Mouse (Mus musculus) left cerebral cortex, postnatal 10 days (tissue): Measurements from ENCODE around the gene Slc41a2. TPM values are rescaled to one million over a fixed set of nuclear protein-coding genes. Genes with fewer than 3 reads are reported as not detected.

Experiments
- DNase-seq, 2 experiments: peaks; one replicate each; pipeline ENCODE4 v3.0.0; 2021 to 2022; ENCODE audit warnings: low spot score in 2 of 2, mixed read lengths in 1 of 2; ENCODE audit errors: extremely low spot score in 1 of 2
- intact Hi-C: fragments of 180-260 bp; cut with DNase I; formaldehyde crosslinking; loops from one replicate; pipeline ENCODE4 v1.15.1; 2025
- total RNA-seq, 2 experiments: library from RNA; stranded (reverse); gene quantifications; 2 replicates each; pipeline ENCODE4 v1.2.3; 2021

Gene Slc41a2
- total RNA-seq, 2 experiments from 2014 or later = 35.6 to 37.7 TPM

DNA sequence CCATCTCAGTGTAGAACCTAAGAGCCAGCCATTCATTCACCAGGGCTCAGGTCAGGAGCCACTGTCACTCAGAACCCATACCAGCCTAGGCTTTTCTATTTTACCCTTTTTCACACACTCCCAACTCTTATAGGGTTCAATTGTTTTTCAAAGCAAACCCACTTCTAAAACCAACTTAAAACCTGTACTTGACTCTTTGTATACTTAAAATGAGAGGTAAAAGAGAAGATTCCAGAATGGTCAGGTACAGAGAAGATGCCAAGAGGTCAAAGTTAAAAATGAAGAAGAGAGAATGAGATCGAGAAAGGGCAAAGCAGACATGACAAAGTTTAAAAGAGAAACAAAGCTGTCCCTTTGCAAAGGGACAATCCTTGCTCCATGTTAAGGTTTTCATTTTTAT lies 11.8 kb downstream of the Slc41a2 start:
- intact Hi-C loops = no loop called here
- DNase-seq = no peak

DNA sequence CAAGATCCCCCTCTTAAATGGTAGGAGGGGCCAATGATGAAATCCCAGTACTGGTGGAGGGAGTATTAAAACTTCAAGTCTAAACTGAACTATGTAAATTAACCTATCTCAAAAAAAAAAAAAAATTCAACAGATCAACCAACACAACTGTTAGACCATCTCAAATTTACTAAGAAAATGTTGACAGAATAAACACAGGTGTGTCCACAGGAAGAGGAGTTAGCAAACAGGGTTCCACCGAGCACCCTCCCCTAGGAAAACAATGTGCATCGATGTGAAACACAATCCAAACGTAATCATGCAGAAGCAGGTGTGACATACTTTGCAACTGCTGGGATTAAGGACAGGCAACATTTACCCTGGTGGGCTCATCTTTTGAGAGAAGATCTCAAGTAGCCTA lies 12.8 kb downstream of the Slc41a2 start:
- intact Hi-C loops = no loop called here
- DNase-seq = no peak

DNA sequence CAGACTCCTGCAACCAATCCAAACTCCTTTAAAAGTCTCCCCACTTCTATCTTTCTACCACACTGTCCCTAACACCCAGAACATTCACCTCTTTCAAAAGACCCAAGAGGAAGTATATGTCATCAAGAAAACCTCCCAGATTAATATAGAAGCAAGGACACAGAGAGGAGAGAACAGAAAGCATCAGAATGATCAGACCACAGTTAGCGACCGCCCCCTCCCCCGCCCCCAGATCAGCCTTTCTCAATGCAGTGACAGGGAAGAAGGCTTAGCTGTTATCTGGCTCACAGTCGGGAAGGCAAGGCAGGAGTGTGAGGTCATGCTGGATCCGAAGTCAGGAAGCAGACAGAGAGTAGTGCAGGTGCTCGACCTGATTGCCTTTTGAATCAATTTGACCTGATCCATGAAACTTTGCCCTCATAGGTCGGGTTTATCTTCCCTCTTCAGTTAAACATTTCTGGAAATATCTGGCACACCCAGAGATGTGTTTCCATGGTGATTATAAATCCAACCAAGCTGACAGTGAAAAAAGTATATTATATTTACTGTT lies 15.1 kb downstream of the Slc41a2 start:
- no peak for DNase-seq
- intact Hi-C loops = no loop called here

DNA sequence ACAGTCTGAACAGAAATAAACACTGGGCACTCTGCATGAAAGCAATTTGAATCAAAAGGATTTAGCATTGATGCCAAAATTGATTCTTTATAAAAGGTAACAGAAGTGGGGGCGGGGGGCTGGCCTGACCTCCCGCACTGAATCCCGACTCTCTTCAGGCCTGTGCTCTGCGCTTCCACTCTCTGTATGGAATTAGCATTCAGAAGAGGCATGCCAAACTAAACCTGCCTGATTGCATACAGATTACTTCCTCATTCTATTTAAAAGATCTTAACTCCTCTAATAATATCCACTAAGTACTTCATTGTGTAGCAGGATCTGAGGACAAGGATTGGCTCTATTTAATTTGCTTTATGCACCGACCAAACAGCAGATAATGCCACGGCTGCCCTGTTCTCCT lies 16.2 kb downstream of the Slc41a2 start:
- intact Hi-C loops = no loop called here
- DNase-seq = no peak

DNA sequence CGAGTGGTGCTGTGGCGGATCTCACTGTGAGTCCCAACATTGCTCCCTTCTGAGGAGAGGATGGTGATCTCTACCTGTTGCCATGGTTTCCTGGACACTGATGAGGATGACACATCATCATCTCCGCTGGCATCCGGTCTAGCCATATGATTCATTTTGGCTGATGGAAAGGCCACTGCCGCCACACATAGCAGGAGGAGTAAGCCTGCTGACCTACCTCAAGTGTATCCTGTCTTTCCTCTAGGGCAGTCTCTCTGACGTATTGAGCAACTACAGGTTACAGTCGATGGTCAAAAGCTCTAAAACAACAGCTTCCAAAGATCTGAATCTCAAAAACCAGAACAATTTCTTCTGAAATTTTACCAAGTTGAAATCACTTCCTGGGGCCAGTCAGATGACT lies 16.8 kb downstream of the Slc41a2 start:
- DNase-seq = no peak
- intact Hi-C loops = no loop called here

DNA sequence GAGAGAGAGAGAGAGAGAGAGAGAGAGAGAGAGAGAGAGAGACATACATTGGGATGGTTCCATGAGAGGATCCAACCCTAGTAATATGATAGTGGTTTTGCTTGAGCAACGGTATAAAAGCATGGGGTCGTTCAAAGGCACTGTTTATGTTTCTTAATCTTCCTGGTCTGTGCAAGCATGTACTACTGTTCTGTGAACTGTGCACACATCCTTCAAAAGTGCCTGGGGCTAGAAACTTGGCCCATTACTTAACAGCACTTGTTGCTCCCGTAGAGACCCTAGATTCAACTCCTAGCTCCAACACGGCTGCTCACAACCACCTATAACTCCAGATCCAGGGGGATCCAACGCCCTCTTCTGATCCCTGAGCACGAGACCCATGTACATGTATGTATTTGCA lies 17.3 kb downstream of the Slc41a2 start:
- DNase-seq = no peak
- intact Hi-C loops = no loop called here

DNA sequence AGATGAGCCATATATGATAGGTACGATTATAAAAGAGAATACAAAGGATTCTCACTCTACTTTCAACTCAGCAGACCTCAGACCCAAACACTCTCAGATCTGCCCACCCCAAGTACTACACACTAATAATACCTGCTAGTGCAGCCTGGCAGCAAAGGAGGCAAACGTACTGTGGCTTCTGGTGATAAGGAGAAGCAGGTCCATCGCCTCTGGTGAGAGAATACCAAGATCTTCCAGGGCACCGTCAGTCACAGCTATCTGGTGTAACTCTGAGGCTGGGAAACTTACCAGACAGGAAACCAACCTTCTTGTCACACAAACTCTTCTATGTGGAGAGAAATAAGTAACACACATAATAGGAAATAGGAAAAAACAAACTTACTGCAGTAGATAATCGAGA lies 24.6 kb downstream of the Slc41a2 start:
- intact Hi-C loops = no loop called here
- DNase-seq = no peak

DNA sequence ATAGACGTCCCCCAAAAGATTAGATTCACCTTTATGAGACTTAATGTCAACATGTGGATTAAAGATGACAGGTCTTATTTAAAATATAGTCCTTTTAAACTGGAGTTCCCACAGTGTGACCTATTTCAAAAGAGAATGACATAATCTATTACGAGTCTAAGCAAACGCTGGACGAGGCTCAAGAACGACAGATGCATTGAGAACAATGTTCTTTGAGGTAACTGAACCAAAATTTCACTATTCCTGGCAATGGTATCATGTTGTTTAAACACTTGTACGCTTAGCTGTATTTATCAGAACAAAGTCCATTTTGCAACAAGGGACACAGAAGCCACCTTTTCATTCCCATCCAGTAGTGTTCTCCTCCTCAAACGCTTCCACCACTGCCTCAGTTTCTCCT lies 27.3 kb downstream of the Slc41a2 start:
- intact Hi-C loops = no loop called here
- no peak for DNase-seq

DNA sequence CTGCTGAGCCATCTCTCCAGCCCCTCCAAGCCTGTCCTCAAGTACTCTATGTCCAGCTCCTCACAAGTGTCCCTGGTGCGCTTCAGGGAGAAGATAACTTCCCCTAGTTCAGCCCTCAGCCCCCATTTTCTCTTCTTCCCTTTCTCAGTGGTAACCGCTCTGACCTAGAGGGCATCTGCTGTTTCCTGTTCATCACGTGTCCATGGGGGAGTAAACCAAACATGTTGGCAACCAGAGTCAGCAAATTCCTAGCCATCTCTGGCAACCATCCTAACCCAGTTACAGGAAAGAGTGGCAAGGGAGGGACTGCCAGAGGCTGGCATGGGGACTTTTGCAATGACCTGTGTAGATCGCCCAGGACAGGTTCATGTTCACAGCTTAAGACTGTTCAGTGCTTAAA lies 36.0 kb downstream of the Slc41a2 start:
- no peak for DNase-seq
- intact Hi-C loops = no loop called here

DNA sequence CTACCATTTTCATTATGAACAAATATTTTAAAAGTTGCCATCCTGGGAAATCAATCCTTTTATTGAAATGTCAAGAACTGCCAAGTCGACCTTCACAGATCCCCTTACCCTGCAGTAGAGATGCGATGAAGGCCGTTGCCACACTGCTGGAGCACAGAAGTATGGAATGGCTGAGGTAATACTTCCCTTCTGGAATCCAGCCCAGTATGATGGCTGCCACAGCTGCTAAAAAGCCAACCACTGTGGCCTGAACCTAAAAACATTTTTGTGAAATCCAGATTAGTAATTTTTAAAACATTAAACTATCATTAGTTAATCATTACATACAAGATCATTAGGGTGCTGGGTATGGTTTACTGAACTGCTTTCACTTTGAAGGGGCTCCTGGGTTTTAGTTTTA lies 36.6 kb downstream of the Slc41a2 start:
- DNase-seq = no peak
- intact Hi-C loops = no loop called here

DNA sequence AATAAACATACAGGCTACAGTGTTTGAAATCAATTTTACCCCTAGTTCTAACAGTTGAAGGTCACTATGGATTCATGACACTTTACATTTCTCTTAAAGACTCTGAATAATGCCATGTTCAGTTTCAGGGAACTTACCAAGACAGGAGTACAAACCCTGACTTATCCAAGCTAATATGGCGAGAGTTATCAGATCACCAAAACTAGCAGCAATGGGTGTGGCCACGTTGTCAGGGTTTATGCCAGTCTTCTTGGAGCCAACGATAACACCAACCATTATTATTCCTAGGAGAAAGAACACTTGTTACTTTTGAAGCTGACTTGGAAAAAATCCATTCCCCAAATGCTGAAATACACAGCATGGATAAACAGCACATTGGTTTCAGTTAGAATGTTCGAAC lies 40.7 kb downstream of the Slc41a2 start:
- intact Hi-C loops = loop anchor here (10.0 kb wide), 2 partner anchors 382 to 482 kb away; no protein-coding TSS in a partner anchor
- no peak for DNase-seq

DNA sequence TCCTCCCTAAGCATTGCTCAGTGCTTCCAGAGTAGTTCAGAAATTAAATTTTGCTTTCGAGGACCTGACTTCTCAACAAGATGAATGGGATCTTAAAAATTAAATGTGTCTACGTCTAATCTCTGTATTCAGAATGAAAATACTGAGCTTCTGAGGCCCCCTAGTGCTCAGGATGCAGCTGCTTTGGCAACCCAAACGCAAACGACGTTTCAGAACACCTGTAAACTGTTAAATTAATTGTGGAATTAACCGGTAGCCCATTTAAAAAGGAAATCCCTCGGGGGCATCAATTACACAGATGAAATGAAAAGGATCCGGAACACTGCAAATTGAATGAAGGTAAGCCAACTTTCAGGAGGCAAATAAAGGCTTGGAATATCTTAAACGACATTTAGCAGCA lies 42.9 kb downstream of the Slc41a2 start:
- DNase-seq = no peak
- intact Hi-C loops = loop anchor here (10.0 kb wide), 2 partner anchors 380 to 480 kb away; no protein-coding TSS in a partner anchor

DNA sequence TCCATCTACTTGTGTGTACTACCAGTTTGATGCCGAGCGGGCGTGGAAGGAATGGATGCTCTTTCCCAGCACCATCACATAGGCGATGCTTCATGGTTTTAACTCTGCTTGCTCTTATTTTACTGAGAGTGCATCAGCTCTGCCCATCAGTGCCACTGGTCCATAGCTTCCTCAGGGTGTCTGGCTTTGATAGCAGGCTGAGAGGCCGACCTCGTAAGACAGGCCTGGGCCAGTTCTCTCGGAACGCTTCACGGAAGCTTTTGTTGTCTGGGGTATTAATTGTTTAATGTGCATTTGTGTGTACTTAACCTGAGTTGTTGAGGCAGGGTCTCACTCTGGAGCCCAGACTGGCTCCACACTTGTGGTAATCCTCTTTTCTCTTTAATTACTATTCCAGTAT lies 44.3 kb downstream of the Slc41a2 start:
- DNase-seq = no peak
- intact Hi-C loops = loop anchor here (10.0 kb wide), 2 partner anchors 379 to 479 kb away; no protein-coding TSS in a partner anchor

DNA sequence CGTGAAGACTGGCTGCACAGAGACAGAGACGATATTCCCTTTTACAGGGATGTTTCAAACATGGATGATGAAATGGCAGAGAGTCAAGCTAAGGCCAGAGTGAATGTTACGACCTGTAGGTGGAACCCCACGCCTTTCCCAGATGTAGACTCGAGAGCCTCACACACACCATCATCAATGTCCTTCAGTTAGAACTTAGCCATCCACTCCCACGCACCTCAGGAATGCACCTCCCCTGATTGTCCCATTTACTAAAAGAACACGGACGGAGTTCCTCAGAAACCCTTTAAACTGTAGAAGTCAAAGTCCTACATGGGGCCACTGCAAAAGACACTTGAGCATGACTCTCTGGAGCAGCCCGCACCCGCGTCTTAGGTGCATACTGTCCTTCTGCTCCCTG lies 46.0 kb downstream of the Slc41a2 start:
- no peak for DNase-seq
- intact Hi-C loops = loop anchor here (10.0 kb wide), 2 partner anchors 377 to 477 kb away; no protein-coding TSS in a partner anchor

DNA sequence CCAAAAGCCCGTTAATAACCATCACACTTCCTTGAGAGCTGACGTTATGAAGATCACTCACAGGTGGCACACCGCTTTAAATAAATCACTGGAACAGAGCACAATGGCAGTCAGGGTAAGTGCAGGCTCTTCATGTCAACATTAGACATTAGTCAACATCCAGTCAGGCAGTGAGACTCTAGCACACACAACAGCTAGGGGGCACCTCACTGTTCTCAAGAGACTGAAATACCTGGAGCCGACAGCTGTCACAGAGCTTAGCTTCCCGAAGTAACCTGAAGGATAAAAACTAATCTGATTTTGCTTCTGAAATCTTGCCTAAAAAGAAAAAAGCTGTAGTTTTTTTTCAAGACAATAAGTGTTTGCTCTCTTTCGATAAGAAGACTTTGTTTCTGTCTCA lies 49.9 kb downstream of the Slc41a2 start:
- intact Hi-C loops = no loop called here
- no peak for DNase-seq

DNA sequence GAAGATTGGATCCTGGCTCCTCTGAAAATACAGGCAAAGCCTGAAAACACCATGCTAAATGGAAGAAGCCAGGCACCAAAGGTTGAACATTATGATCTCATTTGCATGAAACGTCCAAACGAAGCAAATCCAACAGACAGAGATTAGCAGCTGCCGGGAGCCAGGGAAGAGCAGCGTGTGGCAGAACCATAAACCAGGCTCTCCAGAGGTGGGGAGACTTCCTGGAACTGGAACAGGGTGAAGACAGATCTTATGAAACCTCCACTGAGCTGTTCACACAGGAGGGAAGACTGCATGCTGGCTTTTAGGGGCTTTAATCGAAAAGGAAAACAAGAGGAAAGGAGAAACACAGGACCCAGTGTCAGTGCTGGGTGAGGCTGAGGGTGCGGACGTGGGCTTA lies 51.3 kb downstream of the Slc41a2 start:
- intact Hi-C loops = no loop called here
- DNase-seq = no peak

DNA sequence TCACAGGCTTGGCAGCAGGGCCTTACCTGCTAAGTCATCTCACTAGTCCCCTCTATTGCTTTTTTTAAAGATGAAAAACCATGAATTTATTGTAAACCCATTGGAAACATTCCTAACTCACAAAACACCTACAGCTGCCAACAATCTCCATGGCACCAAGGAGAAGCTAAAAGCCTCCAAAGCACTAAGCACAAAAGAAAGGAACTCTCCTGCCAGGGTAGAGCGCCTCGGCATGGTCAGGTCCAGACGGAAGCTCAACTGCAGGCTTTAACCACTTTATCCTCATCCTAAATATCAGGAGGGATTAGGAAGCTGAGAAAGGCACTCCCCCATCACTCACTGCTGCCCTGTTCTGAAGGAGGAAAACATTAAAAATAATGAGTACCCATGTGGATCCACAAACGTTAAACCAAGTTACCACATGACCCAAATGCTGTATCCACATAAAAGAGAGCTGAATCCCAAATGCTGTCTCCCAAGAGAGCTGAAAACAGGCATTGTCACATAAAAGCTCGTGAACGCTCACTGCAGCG lies 51.9 kb downstream of the Slc41a2 start:
- DNase-seq = no peak

DNA sequence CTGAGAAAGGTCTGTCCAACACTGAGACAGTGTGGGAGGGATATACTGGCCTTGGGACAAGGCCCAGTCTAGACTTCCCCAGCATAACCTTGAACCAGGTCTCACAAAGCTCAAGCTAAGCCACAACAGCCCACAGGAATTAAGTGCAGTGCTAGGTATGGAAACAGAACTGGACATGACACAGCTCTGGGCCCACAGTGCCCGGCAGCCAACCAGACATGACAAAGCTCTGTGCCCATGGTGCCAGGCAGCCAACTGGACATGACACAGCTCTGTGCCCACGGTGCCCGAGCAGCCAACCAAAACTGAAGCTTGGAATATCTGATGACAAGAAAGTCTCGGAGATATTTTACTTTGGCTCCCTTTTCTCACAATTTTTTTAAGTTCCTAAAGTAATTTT lies 52.8 kb downstream of the Slc41a2 start:
- no peak for DNase-seq
- intact Hi-C loops = no loop called here

More for the DNA sequence above, 51.9 kb downstream of the Slc41a2 start:
- intact Hi-C loops = no loop called here

DNA sequence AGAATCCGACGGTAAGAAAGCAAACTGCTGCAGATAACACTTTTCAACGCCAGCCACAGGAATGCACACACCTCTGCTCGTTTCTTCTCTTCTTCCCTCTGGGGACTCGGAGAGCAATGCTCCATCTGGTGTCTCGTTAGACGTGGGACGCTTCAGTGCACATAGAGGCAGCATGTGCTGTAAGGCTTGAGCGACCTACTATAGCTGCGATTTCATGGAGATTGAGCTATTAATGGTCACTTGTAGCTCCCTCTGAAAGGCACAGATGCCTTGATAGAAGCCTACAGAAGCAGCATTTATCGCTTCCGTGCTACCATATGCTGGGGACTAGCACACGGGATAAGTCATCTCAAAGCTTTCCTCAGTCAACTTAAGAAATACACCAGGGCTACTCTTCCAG lies 71.0 kb downstream of the Slc41a2 start:
- DNase-seq = peak in 1 of 2 experiments; percentile 28
- intact Hi-C loops = no loop called here

DNA sequence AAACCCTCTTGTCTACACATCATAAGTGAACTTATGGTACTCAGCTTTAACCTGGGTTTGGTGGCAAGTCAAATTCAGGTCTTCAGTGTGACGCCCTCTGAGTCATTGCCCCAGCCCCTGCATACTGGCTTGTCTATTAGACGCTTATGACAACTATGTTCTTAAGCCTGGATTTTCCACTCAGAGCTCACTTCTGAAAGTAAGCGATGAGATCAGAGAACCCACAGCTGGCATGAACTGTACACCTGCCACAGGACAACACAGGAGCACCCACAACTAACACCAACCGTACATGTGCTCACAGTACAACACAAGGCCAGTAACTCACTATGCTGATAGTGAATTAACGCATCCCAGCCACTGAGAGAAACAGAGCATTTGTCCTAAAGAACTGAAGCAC lies 71.4 kb downstream of the Slc41a2 start:
- intact Hi-C loops = no loop called here
- no peak for DNase-seq

DNA sequence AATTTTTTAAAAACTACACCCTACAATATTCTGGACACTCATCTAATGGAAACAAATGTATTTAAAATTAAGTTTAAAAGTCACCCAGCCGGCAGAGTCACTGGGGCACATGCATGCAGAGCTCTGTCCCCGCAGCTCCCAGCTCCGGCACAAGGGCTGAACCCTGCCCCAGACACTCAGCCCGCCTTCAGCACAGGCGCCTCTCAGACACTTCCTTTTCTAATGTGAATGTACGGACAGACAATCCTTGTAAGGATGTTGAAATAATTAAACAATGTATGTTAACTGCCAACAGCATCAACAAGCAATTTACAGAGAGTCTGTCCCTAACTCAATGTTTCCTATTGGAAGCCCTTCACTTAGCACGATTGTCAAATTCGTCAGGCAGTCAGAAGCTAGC lies 73.0 kb downstream of the Slc41a2 start:
- DNase-seq = no peak
- intact Hi-C loops = no loop called here
